Mouse (Mus musculus) heart, embryonic 16.5 days (tissue): ENCODE measurements around the gene Tmem79. TPM values are rescaled to one million over a fixed set of nuclear protein-coding genes. Genes with fewer than 3 reads are reported as not detected.

Experiments
- polyA plus RNA-seq: library from polyadenylated mRNA; unstranded; fragments of >200 nt; fragmentation: Nextera tagmentation; extraction: Ambion mirVana; gene quantifications from 2 replicates; pipeline ENCODE4 v1.2.1, GENCODE M21; 2015

Gene Tmem79
- polyA plus RNA-seq, 1 experiment from 2014 or later = 1.7 TPM

Other genes with a start within 250 kb of the Tmem79 start
- 40.5 and 44.7 TPM in 2 replicates for gene Mef2d, start 193.8 kb downstream of the Tmem79 start, polyA plus RNA-seq
- gene Rhbg, start 81.4 kb downstream of the Tmem79 start, polyA plus RNA-seq = 0.09 and 0.21 TPM in 2 replicates
- gene Gm38392, start 48.9 kb downstream of the Tmem79 start, polyA plus RNA-seq = 0.19 TPM in 1 of 2 replicates, not detected in the other
- gene Tsacc, start 39.1 kb downstream of the Tmem79 start, polyA plus RNA-seq = 13.4 and 16.1 TPM in 2 replicates
- gene Cct3, start 39.0 kb downstream of the Tmem79 start, polyA plus RNA-seq = 383 and 394 TPM in 2 replicates
- gene Glmp, start 11.1 kb downstream of the Tmem79 start, polyA plus RNA-seq = 142 and 149 TPM in 2 replicates
- 50.1 and 51.0 TPM in 2 replicates for gene Smg5, start 112 bp upstream of the Tmem79 start, polyA plus RNA-seq
- gene Paqr6, start 28.4 kb upstream of the Tmem79 start, polyA plus RNA-seq = 3.2 and 4.2 TPM in 2 replicates
- 0.21 TPM in 1 of 2 replicates, not detected in the other for gene Bglap3, start 36.6 kb upstream of the Tmem79 start, polyA plus RNA-seq
- not detected in 2 replicates for gene Bglap2, start 42.6 kb upstream of the Tmem79 start, polyA plus RNA-seq
- gene Bglap, start 48.3 kb upstream of the Tmem79 start, polyA plus RNA-seq = not detected in 2 replicates
- 98.2 and 98.4 TPM in 2 replicates for gene Pmf1, start 74.2 kb upstream of the Tmem79 start, polyA plus RNA-seq
- 13.3 and 13.7 TPM in 2 replicates for gene Slc25a44, start 89.0 kb upstream of the Tmem79 start, polyA plus RNA-seq
- 3.0 and 3.7 TPM in 2 replicates for gene Sema4a, start 125.0 kb upstream of the Tmem79 start, polyA plus RNA-seq
- 127 and 129 TPM in 2 replicates for gene Lmna, start 173.8 kb upstream of the Tmem79 start, polyA plus RNA-seq
- 5.3 and 5.7 TPM in 2 replicates for gene Mex3a, start 196.2 kb upstream of the Tmem79 start, polyA plus RNA-seq
- 2.2 and 5.2 TPM in 2 replicates for gene Rab25, start 212.2 kb upstream of the Tmem79 start, polyA plus RNA-seq
- 136 and 139 TPM in 2 replicates for gene Lamtor2, start 216.9 kb upstream of the Tmem79 start, polyA plus RNA-seq
- gene Ubqln4, start 217.6 kb upstream of the Tmem79 start, polyA plus RNA-seq = 28.8 and 32.0 TPM in 2 replicates
- 136 and 161 TPM in 2 replicates for gene Ssr2, start 239.7 kb upstream of the Tmem79 start, polyA plus RNA-seq